Mouse (Mus musculus) brain, adult 2 months (tissue): ENCODE results near the gene Hemgn.

Experiments
- DNase-seq: peaks from one replicate; pipeline ENCODE4 v3.0.0; 2011; ENCODE audit warnings: low read depth, low spot score

Hemgn gene

GRCm38 (mm10) chr4:46412113-46412512 lies 1.2 kb downstream of the Hemgn start:
- DNase-seq, result no peak

- DNase-seq, result no peak
Measured at GRCm38 (mm10) chr4:46411489-46411888, 1.8 kb downstream of the Hemgn start.

GRCm38 (mm10) chr4:46410677-46411076 lies 2.6 kb downstream of the Hemgn start:
- DNase-seq, result no peak

- DNase-seq, result no peak
Measured at GRCm38 (mm10) chr4:46406966-46407703, 6.2 kb downstream of the Hemgn start.

- no peak for DNase-seq
Measured at GRCm38 (mm10) chr4:46404042-46404795, 9.1 kb downstream of the Hemgn start.

GRCm38 (mm10) chr4:46398839-46399238 lies 14.5 kb downstream of the Hemgn start:
- no peak for DNase-seq

- no peak for DNase-seq
Measured at GRCm38 (mm10) chr4:46395736-46396135, 17.6 kb downstream of the Hemgn start.

- no peak for DNase-seq
Measured at GRCm38 (mm10) chr4:46394388-46394787, 18.9 kb downstream of the Hemgn start.

GRCm38 (mm10) chr4:46390390-46390970 lies 22.8 kb downstream of the Hemgn start:
- peak; percentile 88 for DNase-seq

GRCm38 (mm10) chr4:46389612-46390341 lies 23.5 kb downstream of the Hemgn start:
- peak; percentile 68 for DNase-seq

GRCm38 (mm10) chr4:46389013-46389611 lies 24.2 kb downstream of the Hemgn start, which contains the start of gene Trmo:
Gene Trmo, minus strand, starts transcription at chr4:46389437.
- DNase-seq, result peak; percentile 98

- no peak for DNase-seq
Measured at GRCm38 (mm10) chr4:46388556-46388955, 24.8 kb downstream of the Hemgn start.

- DNase-seq, result peak; percentile 91
Measured at GRCm38 (mm10) chr4:46374869-46375368, 38.4 kb downstream of the Hemgn start.

- peak; percentile 25 for DNase-seq
Measured at GRCm38 (mm10) chr4:46374455-46374854, 38.9 kb downstream of the Hemgn start.

- DNase-seq, result peak; percentile 20
Measured at GRCm38 (mm10) chr4:46371030-46371429, 42.3 kb downstream of the Hemgn start.

GRCm38 (mm10) chr4:46370406-46370805 lies 42.9 kb downstream of the Hemgn start:
- DNase-seq, result no peak

GRCm38 (mm10) chr4:46369070-46369469 lies 44.2 kb downstream of the Hemgn start:
- no peak for DNase-seq

GRCm38 (mm10) chr4:46367487-46367959 lies 45.8 kb downstream of the Hemgn start:
- no peak for DNase-seq

GRCm38 (mm10) chr4:46364360-46364759 lies 48.9 kb downstream of the Hemgn start:
- DNase-seq, result no peak

GRCm38 (mm10) chr4:46361258-46361657 lies 52.0 kb downstream of the Hemgn start:
- DNase-seq, result peak; percentile 87
